Mouse (Mus musculus) stomach, postnatal 0 days (tissue): Measurements from ENCODE around the gene Uevld.

Experiments
- CTCF ChIP-seq: IDR thresholded peaks from 2 replicates; pipeline ENCODE4 v1.5.1; 2016; ENCODE audit warnings: antibody characterized with exemption, low read depth, mild to moderate bottlenecking, moderate library complexity
- EP300 ChIP-seq: optimal IDR thresholded peaks from 2 replicates; pipeline ENCODE3; 2016; ENCODE audit warnings: antibody characterized with exemption

GRCm38 (mm10) chr7:46985718-46986505 lies 27.6 kb upstream of the Uevld start:
- TF ChIP-seq CTCF (no peak), EP300 (no peak)
